Mouse (Mus musculus) CD4-positive naive resting alpha-beta T cell, adult 76 days (primary cell): ENCODE data around the gene Slamf9. TPM values are rescaled to one million over a fixed set of nuclear protein-coding genes. Genes with fewer than 3 reads are reported as not detected.

Source experiments
- total RNA-seq: library from RNA; stranded (reverse); gene quantifications from one replicate; pipeline ENCODE4 v1.2.4, GENCODE M21; 2023

Slamf9 gene
- total RNA-seq, result 0.59 TPM

DNA sequence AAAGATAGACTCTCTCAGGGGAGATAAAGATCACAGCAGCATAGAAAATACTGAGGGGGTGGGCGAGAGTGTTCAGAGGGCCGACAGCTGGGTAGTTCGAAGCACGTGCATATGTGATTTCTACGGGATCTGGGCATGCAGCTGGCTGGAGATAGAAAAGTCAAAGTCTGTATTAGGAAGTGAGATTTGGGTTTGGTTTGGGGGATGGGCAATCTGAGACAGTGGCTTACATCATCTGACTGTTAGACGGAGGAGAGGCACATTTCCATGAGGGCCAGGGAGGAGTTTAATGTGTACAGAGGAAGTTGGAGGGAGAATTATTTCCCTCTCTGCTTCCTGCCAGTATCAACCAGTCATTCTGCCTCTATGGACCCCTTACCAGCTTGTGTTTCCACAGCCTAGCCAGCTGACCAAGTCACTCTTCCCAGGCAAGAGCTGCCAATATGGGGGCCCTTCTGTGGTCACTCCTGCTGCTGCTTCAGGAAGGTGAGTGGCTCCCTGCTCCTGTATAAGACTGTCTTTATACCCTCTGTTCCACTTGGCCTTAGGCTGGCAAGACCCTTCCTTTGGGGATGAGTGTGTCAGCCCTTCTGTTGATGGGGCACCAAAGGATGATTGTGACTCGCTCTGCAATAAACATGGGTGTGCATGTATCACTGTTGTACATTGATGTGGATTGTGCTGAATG is at the start of gene Slamf9:
Gene Slamf9 (plus strand): TSS at position 305 of the 688 bp plus-strand sequence.

DNA sequence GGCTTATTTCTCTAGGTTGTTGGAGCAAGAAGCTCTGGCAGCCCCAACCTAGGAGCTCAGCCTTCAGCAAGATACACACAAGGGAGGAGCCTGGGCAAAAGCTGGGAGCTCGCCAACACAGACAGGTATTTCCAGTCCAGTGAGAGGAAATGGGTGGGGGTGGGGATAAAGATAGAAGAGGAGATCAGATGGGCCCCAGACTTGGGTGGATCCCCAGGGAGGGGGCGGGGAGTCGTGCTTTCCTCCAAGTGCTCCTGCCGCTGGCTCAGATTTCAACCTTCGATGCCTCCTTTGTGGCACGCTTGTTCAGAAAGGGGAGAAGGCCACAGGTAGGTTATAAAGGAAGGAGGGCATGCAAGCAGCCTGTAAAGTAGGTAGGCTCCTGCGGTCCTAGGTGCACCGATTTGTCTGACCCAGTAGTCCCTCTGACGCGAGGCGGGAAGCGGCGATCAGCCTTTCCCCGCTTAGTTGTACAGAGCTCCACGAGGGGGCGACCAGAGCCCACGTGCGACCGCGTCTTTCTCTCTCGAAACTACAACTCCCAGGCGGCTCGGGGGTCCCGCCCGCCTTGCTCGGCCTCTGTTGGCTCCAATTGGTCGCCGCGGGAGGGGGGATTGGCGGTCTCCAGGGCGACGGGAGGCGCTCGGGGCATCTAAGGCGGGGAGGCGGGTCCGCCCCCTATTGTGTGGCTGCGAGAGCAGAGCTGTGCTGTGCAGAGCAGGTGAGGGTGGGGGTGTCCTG is 6.6 kb downstream of the Slamf9 start, which contains the start of gene Igsf9:
Gene Igsf9 (plus strand): TSS at position 249 of the 741 bp plus-strand sequence.

DNA sequence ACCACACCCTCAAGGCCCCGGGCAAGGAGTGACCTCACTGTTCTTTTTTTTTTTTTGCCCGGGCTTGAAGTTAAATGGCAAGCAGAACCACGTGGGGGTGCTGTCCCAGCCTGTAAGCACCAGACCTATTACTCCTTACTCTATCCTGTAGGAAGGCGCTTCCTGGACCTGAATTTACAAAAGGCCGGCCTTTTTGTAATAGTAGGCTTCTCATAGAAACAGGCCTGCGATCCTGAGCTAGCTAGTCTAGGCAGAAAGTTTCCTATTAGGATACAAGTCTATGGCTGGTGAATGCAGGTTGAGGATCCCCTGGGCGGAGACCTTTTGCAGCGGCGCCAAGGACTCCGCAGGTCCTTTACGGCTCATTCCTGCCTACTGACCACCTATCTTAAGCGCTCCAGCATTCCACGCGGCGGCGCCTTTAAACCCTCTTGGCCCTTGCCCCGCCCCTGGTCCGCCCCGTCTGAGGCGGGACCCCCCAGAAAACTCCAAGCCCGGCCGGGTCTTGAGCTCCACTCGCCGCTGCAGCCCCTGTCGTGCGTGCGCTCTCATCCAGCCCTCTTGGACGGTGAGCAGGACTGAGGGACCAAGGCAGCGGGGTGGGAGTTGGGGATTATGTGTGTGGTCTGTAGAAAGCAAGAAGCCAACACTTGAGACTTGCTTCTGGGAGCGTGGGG is 24.7 kb downstream of the Slamf9 start, which contains the start of gene Tagln2:
Gene Tagln2 (plus strand): TSS at position 283 of the 677 bp plus-strand sequence.

GRCm38 (mm10) chr1:172520576-172521440 is 45.6 kb downstream of the Slamf9 start, which contains the start of gene Cfap45:
Gene Cfap45 (plus strand): TSS chr1:172520801.

Other genes starting within 250 kb of the Slamf9 start
- gene Atp1a4, start 216.9 kb upstream of the Slamf9 start, total RNA-seq, result not detected
- gene Igsf8, start 213.7 kb upstream of the Slamf9 start, total RNA-seq, result 18.8 TPM
- not detected for gene Atp1a2, start 177.3 kb upstream of the Slamf9 start, total RNA-seq
- gene Kcnj9, start 146.0 kb upstream of the Slamf9 start, total RNA-seq, result 0.26 TPM
- gene Kcnj10, start 134.1 kb upstream of the Slamf9 start, total RNA-seq, result 1.5 TPM
- gene Pigm, start 98.8 kb upstream of the Slamf9 start, total RNA-seq, result 29.3 TPM
- gene Igsf9, start 6.4 kb downstream of the Slamf9 start, total RNA-seq, result 1.3 TPM
- gene Tagln2, start 24.7 kb downstream of the Slamf9 start, total RNA-seq, result 182 TPM
- 0.47 TPM for gene Cfap45, start 45.4 kb downstream of the Slamf9 start, total RNA-seq
- not detected for gene Vsig8, start 80.6 kb downstream of the Slamf9 start, total RNA-seq
- gene Slamf8, start 115.2 kb downstream of the Slamf9 start, total RNA-seq, result 0.56 TPM
- not detected for gene Fcrl6, start 127.2 kb downstream of the Slamf9 start, total RNA-seq
- 0.94 TPM for gene Dusp23, start 157.6 kb downstream of the Slamf9 start, total RNA-seq
- not detected for gene Crp, start 222.7 kb downstream of the Slamf9 start, total RNA-seq